Mouse (Mus musculus): ENCODE data around the gene Gm20737. TPM values are rescaled to one million over a fixed set of nuclear protein-coding genes. Genes with fewer than 3 reads are reported as not detected.

Gene Gm20737
- polyA plus RNA-seq (2012; rRNA removed): not detected in 2 replicates

DNA sequence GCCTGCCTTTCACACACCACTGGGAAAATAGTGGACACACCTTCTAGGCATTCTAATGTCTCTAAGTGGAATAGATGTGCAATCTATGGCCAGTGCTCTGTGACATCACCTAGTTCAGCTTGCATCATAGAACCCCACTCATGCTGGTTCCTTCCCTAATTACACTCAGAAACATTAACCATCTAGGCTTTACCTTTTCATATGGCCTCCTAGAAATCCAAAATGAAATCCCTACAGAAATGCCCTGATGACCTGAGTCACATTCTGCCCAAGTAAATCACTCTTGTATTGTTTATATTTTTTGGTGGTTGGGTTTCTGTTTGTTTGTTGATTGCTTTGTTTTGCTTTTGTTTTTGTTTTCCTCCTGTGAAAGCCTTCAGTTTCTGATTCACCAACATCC, at the start of gene Gm20737:
TSS of gene Gm20737 (minus strand) at position 101 of the 400 bp plus-strand sequence.

DNA sequence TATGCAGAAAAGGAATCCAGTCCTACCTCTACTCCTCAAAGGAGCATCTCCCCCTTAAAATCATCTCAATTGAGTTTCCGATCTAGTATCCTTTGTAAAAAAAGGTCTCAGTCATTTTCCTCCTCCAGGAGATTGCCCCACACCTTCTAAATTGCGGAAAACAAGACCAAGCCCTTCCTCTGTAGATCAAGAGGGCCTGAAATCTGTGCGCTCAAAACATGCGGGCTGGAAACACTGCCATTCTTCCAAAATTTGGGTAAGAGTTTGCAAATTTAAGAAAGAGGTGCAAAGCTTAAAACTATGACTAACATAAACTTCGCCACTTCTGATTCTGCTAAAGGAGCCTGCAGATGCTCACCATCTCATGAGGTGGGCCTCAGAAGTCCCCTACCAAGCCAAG, 17.3 kb upstream of the Gm20737 start, which contains the start of gene Gm21775:
TSS of gene Gm21775 (plus strand) at position 301 of the 400 bp plus-strand sequence.

Other genes with a start within 250 kb of the Gm20737 start
- gene Gm20834, start 211.5 kb downstream of the Gm20737 start, polyA plus RNA-seq (2012; rRNA removed): not detected in 2 replicates
- gene Gm28510, start 123.3 kb downstream of the Gm20737 start, polyA plus RNA-seq (2012; rRNA removed): not detected in 2 replicates
- not detected in 2 replicates for gene Gm21775, start 17.4 kb upstream of the Gm20737 start, polyA plus RNA-seq (2012; rRNA removed)
- not detected in 2 replicates for gene Gm21900, start 80.3 kb upstream of the Gm20737 start, polyA plus RNA-seq (2012; rRNA removed)
- not detected in 2 replicates for gene Gm20777, start 216.4 kb upstream of the Gm20737 start, polyA plus RNA-seq (2012; rRNA removed)